Mouse (Mus musculus) T-helper 2 cell (primary cell): ENCODE results near the gene Fkrp.

Source experiments
- in situ Hi-C: fragments of 300-600 bp; cut with MboI, MseI; formaldehyde crosslinking; loops from one replicate; pipeline ENCODE4 v1.15.1; 2025; ENCODE audit warnings: high pct_unique_total_duplicates

The Fkrp gene

GRCm38 (mm10) chr7:16794886-16795285, 21.6 kb downstream of the Fkrp start:
- in situ Hi-C loops: no loop called here

- in situ Hi-C loops: no loop called here
These were observed 23.4 kb downstream of the Fkrp start for GRCm38 (mm10) chr7:16793010-16793725.

- in situ Hi-C loops: no loop called here
These were observed 24.2 kb downstream of the Fkrp start for GRCm38 (mm10) chr7:16792316-16792715.

- in situ Hi-C loops: no loop called here
These were observed 30.9 kb downstream of the Fkrp start for GRCm38 (mm10) chr7:16785541-16786083.

GRCm38 (mm10) chr7:16784498-16784976, 32.0 kb downstream of the Fkrp start:
- in situ Hi-C loops: loop anchor here (5.0 kb wide), 1 partner anchor 42 kb away; no protein-coding TSS in a partner anchor

- in situ Hi-C loops: loop anchor here (5.0 kb wide), 1 partner anchor 42 kb away; no protein-coding TSS in a partner anchor
These were observed 32.6 kb downstream of the Fkrp start for GRCm38 (mm10) chr7:16783758-16784415.

- in situ Hi-C loops: loop anchor here (5.0 kb wide), 1 partner anchor 41 kb away; no protein-coding TSS in a partner anchor
These were observed 33.3 kb downstream of the Fkrp start for GRCm38 (mm10) chr7:16783224-16783688.

- in situ Hi-C loops: loop anchor here (5.0 kb wide), 1 partner anchor 40 kb away; no protein-coding TSS in a partner anchor
These were observed 33.9 kb downstream of the Fkrp start for GRCm38 (mm10) chr7:16782555-16783125.

GRCm38 (mm10) chr7:16781816-16782554, 34.5 kb downstream of the Fkrp start:
- in situ Hi-C loops: loop anchor here (5.0 kb wide), 1 partner anchor 40 kb away; no protein-coding TSS in a partner anchor

GRCm38 (mm10) chr7:16781555-16781815, 35.0 kb downstream of the Fkrp start:
- in situ Hi-C loops: loop anchor here (5.0 kb wide), 1 partner anchor 39 kb away; no protein-coding TSS in a partner anchor

GRCm38 (mm10) chr7:16780825-16781554, 35.5 kb downstream of the Fkrp start, which contains the start of gene Slc1a5:
TSS of gene Slc1a5 (plus strand) at chr7:16781340.
- in situ Hi-C loops: loop anchor here (5.0 kb wide), 1 partner anchor 39 kb away; no protein-coding TSS in a partner anchor

GRCm38 (mm10) chr7:16780076-16780475, 36.5 kb downstream of the Fkrp start:
- in situ Hi-C loops: loop anchor here (5.0 kb wide), 1 partner anchor 38 kb away; no protein-coding TSS in a partner anchor

- in situ Hi-C loops: no loop called here
These were observed 40.6 kb downstream of the Fkrp start for GRCm38 (mm10) chr7:16775888-16776287.

GRCm38 (mm10) chr7:16766443-16766842, 50.1 kb downstream of the Fkrp start:
- in situ Hi-C loops: no loop called here

GRCm38 (mm10) chr7:16763463-16764218, 52.9 kb downstream of the Fkrp start:
- in situ Hi-C loops: no loop called here

- in situ Hi-C loops: no loop called here
These were observed 54.9 kb downstream of the Fkrp start for GRCm38 (mm10) chr7:16761630-16762029.

GRCm38 (mm10) chr7:16761005-16761481, 55.5 kb downstream of the Fkrp start:
- in situ Hi-C loops: no loop called here

GRCm38 (mm10) chr7:16760292-16760691, 56.2 kb downstream of the Fkrp start:
- in situ Hi-C loops: no loop called here
